Comparison of ENCODE assay signal across 11 mouse cellular contexts in genomic region chr19:48429755-48430154, GRCm38 (mm10).
A peak's percentile ranks its signal among the peaks of the same experiment; 100 is the strongest.
DNase-seq lines count a peak whose midpoint lies in the region; ATAC-seq lines count a peak whose summit lies in the region.
"Had no signal": no experiment of that assay in that cellular context is flagged by ENCODE, and none has a peak within 500 bp of the region (broad histone marks: within the 10 kb centered on the region; RNA-seq: fewer than 3 reads in every experiment).

No protein-coding gene starts in this region.

- no peak overlapping the region for H3K4me3 ChIP-seq in lung, embryonic 15.5 days
- H3K4me3 ChIP-seq: embryonic facial prominence, embryonic 12.5 days; heart, embryonic 10.5 days had no signal

- no peak overlapping the region for H3K27ac ChIP-seq in lung, embryonic 15.5 days
- H3K27ac ChIP-seq: embryonic facial prominence, embryonic 12.5 days; heart, embryonic 10.5 days had no signal

- DNase-seq in right cerebral cortex, postnatal 4 days: peak; percentile 6
- no peak for DNase-seq in right cerebral cortex, postnatal 36 days (ENCODE audit: low spot score in 2 of 2)
- DNase-seq in layer of hippocampus, adult 11-12 months (ENCODE audit: low spot score): peak; percentile 31
- DNase-seq in thymus, postnatal 4 days: no peak
- no peak for DNase-seq in adrenal gland, postnatal 14 days
- DNase-seq: kidney, adult 11 months; thymus, postnatal 36 days had no signal

- no peak overlapping the region for H3K9ac ChIP-seq in lung, embryonic 15.5 days
- H3K9ac ChIP-seq: embryonic facial prominence, embryonic 12.5 days had no signal

- peak; percentile 59; the same call in 1 of the 2 replicates for ATAC-seq in lung, embryonic 15.5 days (ENCODE audit: borderline replicate concordance, extremely low read depth, low FRiP score, low TSS enrichment)
- ATAC-seq in CD4-positive, CD25-positive, alpha-beta regulatory T cell, adult 4 months: no peak

- no peak overlapping the region for H3K4me2 ChIP-seq in lung, embryonic 15.5 days
- H3K4me2 ChIP-seq: embryonic facial prominence, embryonic 12.5 days had no signal

- H3K4me1 ChIP-seq in lung, embryonic 15.5 days: no peaks in the 10 kb centered on the region

- no peaks in the 10 kb centered on the region for H3K27me3 ChIP-seq in lung, embryonic 15.5 days
- H3K27me3 ChIP-seq: embryonic facial prominence, embryonic 12.5 days had no signal

- H3K36me3 ChIP-seq in lung, embryonic 15.5 days: no peaks in the 10 kb centered on the region
- H3K36me3 ChIP-seq: embryonic facial prominence, embryonic 12.5 days; heart, embryonic 10.5 days had no signal

- no peaks in the 10 kb centered on the region for H3K9me3 ChIP-seq in lung, embryonic 15.5 days
- H3K9me3 ChIP-seq: embryonic facial prominence, embryonic 12.5 days; heart, embryonic 10.5 days had no signal

- WGBS in lung, embryonic 15.5 days: 37% methylated on average over 2 of the region's 2 CpGs

Comparison
In these comparisons a context has a peak if more than half of its experiments do, and no peak if none do; other contexts are left out.
1. DNase-seq: peak in right cerebral cortex, postnatal 4 days (single experiment) and layer of hippocampus, adult 11-12 months (single experiment); none in right cerebral cortex, postnatal 36 days (0 of 2), thymus, postnatal 4 days (single experiment) and adrenal gland, postnatal 14 days (single experiment).